Mouse (Mus musculus) ovary, postnatal 14 days (tissue): Measurements from ENCODE around the gene Ctu2.

Source experiments
- DNase-seq: peaks from one replicate; pipeline ENCODE4 v3.0.0; 2022; ENCODE audit warnings: low spot score

Gene Ctu2

GRCm38 (mm10) chr8:122497016-122497734 lies 21.2 kb downstream of the Ctu2 start:
- DNase-seq: no peak

- no peak for DNase-seq
These were observed 22.0 kb downstream of the Ctu2 start for GRCm38 (mm10) chr8:122497912-122498311.

DNA sequence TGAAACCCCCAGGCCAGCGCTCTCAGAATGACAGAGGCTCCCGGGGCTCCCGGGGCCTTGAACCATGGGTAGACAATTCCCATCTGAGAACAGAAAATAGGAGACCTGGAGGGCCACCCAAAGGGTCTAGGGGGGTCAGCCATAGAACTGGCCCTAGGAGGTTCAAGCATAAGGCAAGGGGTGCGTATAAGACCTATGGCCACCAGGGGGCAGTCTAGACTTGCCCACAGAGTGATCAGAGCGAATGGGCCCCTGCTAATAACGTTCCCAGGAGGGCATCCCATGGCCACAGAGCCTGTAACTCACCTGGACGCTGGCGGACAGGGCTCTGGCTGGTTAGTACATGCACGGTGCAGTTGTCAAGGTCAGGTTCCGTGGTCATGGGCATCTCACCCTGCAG lies 24.9 kb downstream of the Ctu2 start:
- peak; percentile 83 for DNase-seq

DNA sequence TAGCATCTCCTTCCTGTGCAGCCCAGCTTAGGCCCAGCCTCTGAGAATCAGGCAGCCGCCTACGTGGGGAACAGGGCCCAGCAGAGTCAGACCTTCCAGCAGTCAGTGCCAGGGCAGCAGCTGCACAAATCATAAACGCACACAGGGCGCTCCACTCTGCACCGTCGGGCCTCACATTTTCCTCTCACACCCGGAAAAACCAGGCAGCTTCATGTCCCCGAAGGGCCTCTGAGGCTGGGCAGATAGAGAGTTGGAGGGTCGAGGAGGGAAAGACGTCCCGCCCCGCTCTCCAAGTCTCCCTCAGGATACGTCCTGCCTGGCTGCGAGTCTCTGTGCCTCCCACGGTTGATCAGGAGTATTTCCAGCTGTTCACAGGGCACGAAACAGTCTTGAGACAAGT lies 35.6 kb downstream of the Ctu2 start:
- no peak for DNase-seq

- DNase-seq: no peak
These were observed 36.4 kb downstream of the Ctu2 start for GRCm38 (mm10) chr8:122512392-122512791.

- no peak for DNase-seq
These were observed 39.8 kb downstream of the Ctu2 start for GRCm38 (mm10) chr8:122515699-122516098.

GRCm38 (mm10) chr8:122517541-122518190 lies 41.7 kb downstream of the Ctu2 start:
- DNase-seq: no peak

DNA sequence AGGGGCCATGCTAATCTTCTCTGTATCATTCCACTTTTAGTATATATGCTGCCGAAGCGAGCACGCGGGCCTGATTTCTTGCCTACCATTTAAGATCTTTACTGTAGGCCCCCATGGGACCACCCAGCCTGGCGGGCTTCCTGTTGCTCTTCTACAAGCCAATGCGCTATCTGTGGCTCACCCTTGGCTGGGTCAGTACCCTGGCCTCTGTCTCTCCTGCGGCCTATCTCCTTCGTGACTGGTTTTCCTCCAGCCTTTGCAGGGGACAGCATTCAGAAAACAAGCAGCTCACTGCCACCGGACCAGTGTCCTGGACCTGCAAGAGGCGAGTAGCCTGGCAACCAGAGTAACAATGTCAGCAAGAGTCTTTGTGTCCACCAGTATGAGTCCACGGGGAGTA lies 44.7 kb downstream of the Ctu2 start:
- DNase-seq: no peak

DNA sequence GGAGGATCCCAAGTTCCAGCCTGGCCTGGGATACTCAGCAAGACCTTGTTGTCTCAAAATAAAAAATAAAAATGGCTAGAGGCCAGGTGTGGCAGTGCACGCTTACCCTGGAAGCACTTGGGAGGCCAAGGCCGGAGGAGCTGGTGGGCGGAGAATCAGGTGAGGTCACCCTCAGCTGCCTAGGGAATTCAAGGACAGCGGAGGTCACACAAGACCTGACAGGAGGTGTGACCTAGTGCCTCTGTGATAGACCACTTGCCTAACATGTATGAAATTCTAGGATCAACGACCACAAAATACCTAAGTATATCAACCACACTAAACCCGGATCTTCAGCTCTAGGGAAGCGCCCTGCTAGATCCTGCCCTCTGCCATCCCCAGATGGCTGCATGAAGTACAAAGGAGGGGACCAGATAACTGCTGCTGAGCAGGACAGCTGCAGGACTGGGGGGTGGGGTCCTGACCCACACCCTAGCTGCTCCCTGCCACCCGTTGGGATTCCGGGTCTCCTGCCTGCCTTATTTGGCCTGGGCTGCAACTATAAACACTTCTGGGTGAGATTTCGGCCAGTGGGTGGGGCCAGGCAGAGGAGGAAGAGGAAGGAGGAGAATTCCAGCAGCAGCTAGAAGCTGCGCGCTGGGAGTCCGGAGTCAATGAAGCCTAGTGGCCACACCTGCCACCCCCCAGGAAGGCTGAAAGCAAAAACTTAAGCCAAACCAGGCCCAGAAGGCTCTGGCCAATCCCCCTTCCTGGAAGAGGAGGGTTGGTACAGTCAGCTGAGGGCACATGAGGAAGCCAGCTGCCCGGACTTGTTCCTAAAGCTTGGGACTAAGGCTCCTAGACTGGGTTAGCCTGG lies 47.1 kb downstream of the Ctu2 start:
- no peak for DNase-seq

DNA sequence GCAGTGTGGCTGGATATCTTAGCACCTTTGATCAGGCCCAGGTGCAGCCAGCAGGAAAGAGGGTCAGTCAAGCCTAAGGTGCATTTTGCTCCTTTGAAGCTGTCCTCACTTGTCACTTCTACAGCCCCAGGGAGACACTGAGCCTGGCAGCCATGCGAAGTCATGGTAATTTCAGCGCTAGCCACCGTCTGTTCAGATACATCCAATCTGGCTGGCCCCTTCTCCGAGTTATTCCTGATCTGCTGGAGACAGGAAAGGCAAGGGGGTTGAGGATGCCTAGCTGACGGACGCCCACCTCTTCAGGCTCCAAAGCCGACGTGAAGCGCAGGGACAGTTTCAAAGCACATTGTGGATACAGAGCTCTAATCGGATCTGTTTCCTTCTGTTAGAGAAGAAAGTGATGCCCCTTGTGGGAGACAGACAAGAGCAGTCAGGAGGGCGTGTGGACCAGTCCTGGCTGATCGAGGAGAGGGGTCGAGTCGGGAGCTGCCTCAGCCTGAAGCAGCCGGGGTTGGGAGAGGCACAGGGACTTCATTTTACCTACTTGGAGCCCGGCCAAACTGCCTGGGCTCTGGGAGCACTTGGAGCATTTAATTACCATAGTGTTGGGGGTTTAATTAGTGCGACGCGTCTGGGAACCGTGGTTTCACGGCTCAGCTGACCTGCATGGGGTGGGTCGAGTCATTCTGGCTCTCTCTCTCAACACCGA lies 47.9 kb downstream of the Ctu2 start:
- DNase-seq: no peak

- no peak for DNase-seq
These were observed 48.6 kb downstream of the Ctu2 start for GRCm38 (mm10) chr8:122524506-122524905.

DNA sequence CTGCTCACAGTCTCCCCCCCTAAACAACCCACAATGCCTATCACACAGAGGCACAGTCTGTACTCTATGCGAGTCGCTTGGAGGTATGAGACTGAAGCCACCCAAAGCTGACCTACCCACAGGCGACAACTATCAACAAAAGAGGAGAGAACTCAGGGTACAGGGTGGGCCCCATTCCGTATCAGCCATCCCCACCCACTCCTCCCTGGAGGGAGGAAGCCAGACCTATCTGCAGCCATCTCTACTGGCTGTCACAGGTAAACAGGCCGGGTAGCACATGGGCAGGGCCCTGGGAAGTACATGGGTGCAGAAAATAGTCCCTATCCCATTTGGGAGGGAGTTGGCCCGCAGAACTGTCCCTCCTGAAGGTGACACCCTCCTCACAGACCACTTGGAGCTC lies 49.1 kb downstream of the Ctu2 start:
- DNase-seq: no peak

DNA sequence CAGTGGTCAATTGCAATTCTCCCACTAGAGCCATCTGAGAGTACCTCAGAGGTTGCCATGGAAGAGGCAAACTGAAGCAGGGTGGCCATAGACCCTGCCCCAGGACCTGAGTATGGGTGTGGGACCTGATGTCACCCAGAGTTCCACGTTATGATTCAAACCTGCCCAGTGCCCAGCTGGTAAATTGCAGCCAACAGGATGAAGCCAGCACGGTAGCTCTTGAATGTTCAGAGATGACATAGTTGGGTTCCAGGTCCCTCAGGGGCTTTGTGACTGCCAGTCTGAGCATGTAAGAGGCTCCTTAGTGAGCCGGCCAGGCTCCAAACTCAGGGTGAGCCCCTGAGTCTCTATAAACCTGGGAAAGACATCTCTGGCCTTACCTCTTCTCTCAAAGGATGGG lies 50.1 kb downstream of the Ctu2 start:
- no peak for DNase-seq

- no peak for DNase-seq
These were observed 50.7 kb downstream of the Ctu2 start for GRCm38 (mm10) chr8:122526526-122527170.

- no peak for DNase-seq
These were observed 52.0 kb downstream of the Ctu2 start for GRCm38 (mm10) chr8:122527937-122528336.

DNA sequence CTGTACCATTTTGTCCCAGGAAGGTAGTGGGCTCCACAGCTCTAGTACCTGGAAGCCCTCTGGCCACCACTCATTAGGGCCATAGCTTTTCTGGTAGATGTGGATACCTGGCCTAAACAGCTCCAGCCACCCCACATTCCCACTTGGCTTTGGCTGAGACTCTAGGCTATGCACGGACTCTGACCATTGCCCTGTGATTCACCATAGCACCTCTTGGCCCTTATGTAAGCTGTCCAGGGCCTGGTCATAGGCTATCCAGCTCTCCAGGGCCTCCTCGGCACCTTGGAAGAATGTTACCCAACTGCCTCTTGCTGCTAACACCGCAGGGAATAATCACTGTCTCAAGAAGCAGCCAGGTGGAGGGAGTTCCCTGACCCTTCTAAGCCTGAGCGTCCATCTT lies 53.2 kb downstream of the Ctu2 start:
- no peak for DNase-seq

- no peak for DNase-seq
These were observed 55.4 kb downstream of the Ctu2 start for GRCm38 (mm10) chr8:122531312-122531711.
